Mouse (Mus musculus) layer of hippocampus, adult 18-20 months (tissue): ENCODE results near the gene Hint1. TPM values are rescaled to one million over a fixed set of nuclear protein-coding genes. Genes with fewer than 3 reads are reported as not detected.
"Not testable (repeated sequence)": the region's sequence is repeated elsewhere in the genome, so short reads cannot be mapped to it uniquely, and the experiment has no call there.

Experiments used
- DNase-seq, 2 experiments: peaks; one replicate each; pipeline ENCODE4 v3.0.0; 2022; ENCODE audit warnings: low spot score in 2 of 2
- total RNA-seq, 2 experiments: library from RNA; stranded (reverse); gene quantifications; 2 replicates each; pipeline ENCODE4 v1.2.3; 2021

Gene Hint1
- total RNA-seq, 2 experiments from 2014 or later = 265 to 272 TPM

- no peak for DNase-seq
Measured at GRCm38 (mm10) chr11:54894589-54894988, 28.4 kb downstream of the Hint1 start.

GRCm38 (mm10) chr11:54896646-54897045, 30.5 kb downstream of the Hint1 start:
- DNase-seq = not testable (repeated sequence)

GRCm38 (mm10) chr11:54897470-54897869, 31.3 kb downstream of the Hint1 start:
- no peak for DNase-seq

GRCm38 (mm10) chr11:54899657-54900056, 33.5 kb downstream of the Hint1 start:
- no peak for DNase-seq

GRCm38 (mm10) chr11:54902333-54903323, 36.4 kb downstream of the Hint1 start, which contains the start of gene Gpx3:
Gene Gpx3, plus strand, starts transcription at chr11:54902453.
- DNase-seq = peak in 1 of 2 experiments; percentile 43

GRCm38 (mm10) chr11:54903339-54903738, 37.2 kb downstream of the Hint1 start:
- DNase-seq = no peak

GRCm38 (mm10) chr11:54903940-54904706, 37.9 kb downstream of the Hint1 start:
- DNase-seq = no peak

GRCm38 (mm10) chr11:54905086-54905485, 38.9 kb downstream of the Hint1 start:
- no peak for DNase-seq

GRCm38 (mm10) chr11:54905931-54906330, 39.7 kb downstream of the Hint1 start:
- no peak for DNase-seq

GRCm38 (mm10) chr11:54906466-54906865, 40.3 kb downstream of the Hint1 start:
- no peak for DNase-seq

- DNase-seq = no peak
Measured at GRCm38 (mm10) chr11:54907259-54907658, 41.1 kb downstream of the Hint1 start.

GRCm38 (mm10) chr11:54909273-54909672, 43.1 kb downstream of the Hint1 start:
- no peak for DNase-seq

GRCm38 (mm10) chr11:54910081-54910665, 44.0 kb downstream of the Hint1 start:
- no peak for DNase-seq

GRCm38 (mm10) chr11:54911201-54911600, 45.0 kb downstream of the Hint1 start:
- no peak for DNase-seq

- DNase-seq = no peak
Measured at GRCm38 (mm10) chr11:54911671-54912502, 45.7 kb downstream of the Hint1 start.

GRCm38 (mm10) chr11:54912503-54913316, 46.5 kb downstream of the Hint1 start:
- DNase-seq = no peak

- DNase-seq = no peak
Measured at GRCm38 (mm10) chr11:54913841-54914240, 47.7 kb downstream of the Hint1 start.

GRCm38 (mm10) chr11:54917461-54917860, 51.3 kb downstream of the Hint1 start:
- DNase-seq = no peak

GRCm38 (mm10) chr11:54918273-54918672, 52.1 kb downstream of the Hint1 start:
- DNase-seq = no peak
